Mouse (Mus musculus) myocyte (in vitro differentiated cells): ENCODE results near the gene Pde8b.

Experiments used
- MAX ChIP-seq: IDR thresholded peaks from one replicate; pipeline ENCODE4 v1.6.1; 2011; ENCODE audit warnings: low read depth, mild to moderate bottlenecking, control low read depth
- POLR2A ChIP-seq: IDR thresholded peaks from one replicate; pipeline ENCODE4 v1.6.1; 2011; ENCODE audit warnings: low read depth, mild to moderate bottlenecking, control low read depth, moderate library complexity; ENCODE audit not compliant: insufficient read length

DNA sequence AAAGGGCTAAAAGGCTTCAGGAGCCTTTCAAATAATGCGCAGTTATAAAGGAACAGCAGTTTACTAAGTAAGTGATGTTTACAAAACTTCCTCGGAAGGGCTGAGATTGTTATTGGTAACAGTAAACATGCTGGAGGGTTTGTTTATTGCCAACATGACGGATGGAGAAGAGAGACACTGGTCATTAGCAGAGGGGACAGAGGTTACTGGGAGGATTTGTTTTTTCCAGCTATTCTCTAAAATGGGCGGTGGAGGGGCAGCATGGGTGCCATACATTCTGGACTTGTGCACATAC lies 63.4 kb downstream of the Pde8b start:
- TF ChIP-seq POLR2A (no peak), MAX (no peak)
